Mouse (Mus musculus) spleen, adult 2 months (tissue): ENCODE measurements around the gene Rad23a.

Experiments used
- CTCF ChIP-seq: fragments of 200-500 bp; IDR thresholded peaks from 2 replicates; pipeline ENCODE4 v1.5.1; 2011; ENCODE audit warnings: mild to moderate bottlenecking, inconsistent platforms; ENCODE audit not compliant: insufficient read depth, insufficient read length, insufficient replicate concordance; ENCODE audit errors: extremely low read depth
- POLR2A ChIP-seq: fragments of 200-500 bp; IDR thresholded peaks from 2 replicates; pipeline ENCODE4 v1.6.1; 2011; ENCODE audit warnings: low read depth, low read length, inconsistent platforms

GRCm38 (mm10) chr8:84793134-84793533 is 47.3 kb downstream of the Rad23a start:
- TF ChIP-seq CTCF, result no peak
- no peak for TF ChIP-seq POLR2A
